Mouse (Mus musculus): ENCODE data around the gene Cdc7.

Cdc7 gene

GRCm38 (mm10) chr5:107025809-107026208 lies 61.7 kb downstream of the Cdc7 start:
- DNase-seq = peak; percentile 85

GRCm38 (mm10) chr5:107027616-107028015 lies 63.5 kb downstream of the Cdc7 start:
- DNase-seq = no peak

GRCm38 (mm10) chr5:107028557-107028956 lies 64.4 kb downstream of the Cdc7 start:
- no peak for DNase-seq

- no peak for DNase-seq
Measured at GRCm38 (mm10) chr5:107029801-107030200, 65.7 kb downstream of the Cdc7 start.

GRCm38 (mm10) chr5:107030821-107031220 lies 66.7 kb downstream of the Cdc7 start:
- DNase-seq = no peak
